Comparison of ENCODE assay signal across 8 mouse cellular contexts in genomic region chr19:3282572-3283467, GRCm38 (mm10). TPM values are rescaled to one million over a fixed set of nuclear protein-coding genes. Genes with fewer than 3 reads are reported as not detected.
DNase-seq lines count a peak whose midpoint lies in the region; ATAC-seq and TF ChIP-seq lines count a peak whose summit lies in the region.

TSS of gene Mrpl21 (plus strand) at chr19:3282901.
TSS of gene Ighmbp2 (minus strand) at chr19:3283017.

- peak within 1 kb of the TSS; percentile 83 for H3K9ac ChIP-seq in forebrain, embryonic 12.5 days
- H3K9ac ChIP-seq in heart, postnatal 0 days (replicated peaks; ENCODE audit: low read depth, low read length): peak within 1 kb of the TSS; percentile 80
- H3K9ac ChIP-seq in liver, embryonic 16.5 days (ENCODE audit: low read depth, low read length): peak within 1 kb of the TSS; percentile 77
- peak within 1 kb of the TSS; percentile 89 for H3K9ac ChIP-seq in neural tube, embryonic 13.5 days

- peaks cover 24% of the 10 kb centered on the region for H3K4me1 ChIP-seq in E14TG2a.4 (replicated peaks; ENCODE audit: low read depth, low read length)
- peaks cover 20% of the 10 kb centered on the region for H3K4me1 ChIP-seq in forebrain, embryonic 12.5 days
- peaks cover 16% of the 10 kb centered on the region for H3K4me1 ChIP-seq in heart, postnatal 0 days (ENCODE audit: control insufficient read depth, insufficient read depth)
- peaks cover 12% of the 10 kb centered on the region for H3K4me1 ChIP-seq in liver, embryonic 16.5 days (ENCODE audit: control insufficient read depth, low read depth, low read length)
- peaks cover 28% of the 10 kb centered on the region for H3K4me1 ChIP-seq in neural tube, embryonic 13.5 days (replicated peaks)
- peaks cover 7% of the 10 kb centered on the region; the same call in 1 of the 2 replicates for H3K4me1 ChIP-seq in testis, adult 2 months (ENCODE audit: control insufficient read depth, insufficient read depth, low read length)

- peak within 1 kb of the TSS; percentile 71 for H3K4me2 ChIP-seq in forebrain, embryonic 12.5 days
- peak within 1 kb of the TSS; percentile 90 for H3K4me2 ChIP-seq in heart, postnatal 0 days (ENCODE audit: low read depth, low read length)
- H3K4me2 ChIP-seq in liver, embryonic 16.5 days (ENCODE audit: low read depth, low read length): peak within 1 kb of the TSS; percentile 90
- peak within 1 kb of the TSS; percentile 82 for H3K4me2 ChIP-seq in neural tube, embryonic 13.5 days

- DNase-seq in c-Kit-positive CD71-positive TER-119-positive erythroid progenitor cells, embryonic 14.5 days (ENCODE audit: low spot score): peak; percentile 82
- DNase-seq in heart, postnatal 0 days (ENCODE audit: low spot score): peak; percentile 89
- peak; percentile 92 to 95 for DNase-seq in kidney, postnatal 4 days

- under 1% methylated on average over 49 of the region's 49 CpGs for WGBS in forebrain, embryonic 12.5 days
- under 1% methylated on average over 49 of the region's 49 CpGs for WGBS in heart, postnatal 0 days
- whole genome bisulfite sequencing in liver, embryonic 16.5 days (ENCODE audit: insufficient replicate concordance): under 1% methylated on average over 49 of the region's 49 CpGs
- under 1% methylated on average over 49 of the region's 49 CpGs for WGBS in neural tube, embryonic 13.5 days

- no peaks in the 10 kb centered on the region for H3K9me3 ChIP-seq in E14TG2a.4 (ENCODE audit: low read length)
- H3K9me3 ChIP-seq in forebrain, embryonic 12.5 days: no peaks in the 10 kb centered on the region
- H3K9me3 ChIP-seq in heart, postnatal 0 days (replicated peaks; ENCODE audit: control insufficient read depth, low read length): no peaks in the 10 kb centered on the region
- H3K9me3 ChIP-seq in liver, embryonic 16.5 days (replicated peaks; ENCODE audit: control insufficient read depth, low read length): no peaks in the 10 kb centered on the region
- no peaks in the 10 kb centered on the region for H3K9me3 ChIP-seq in neural tube, embryonic 13.5 days

- no peak for TF ChIP-seq CTCF in E14TG2a.4 (conservative IDR thresholded peaks at IDR 0.05; ENCODE audit: low read length)
- TF ChIP-seq CTCF in heart, postnatal 0 days (IDR thresholded peaks at IDR 0.05; ENCODE audit: low read depth): no peak
- no peak for TF ChIP-seq CTCF in testis, adult 2 months (IDR thresholded peaks at IDR 0.05; ENCODE audit: control insufficient read depth, insufficient read depth, insufficient replicate concordance, low read depth, low read length)

- H3K27ac ChIP-seq in forebrain, embryonic 12.5 days: peak within 1 kb of the TSS; percentile 43; the same call in 1 of the 2 replicates
- peak within 1 kb of the TSS; percentile 11 for H3K27ac ChIP-seq in heart, postnatal 0 days (ENCODE audit: low read depth)
- no peak within 1 kb of the TSS; the same call in 1 of the 2 replicates for H3K27ac ChIP-seq in liver, embryonic 16.5 days (ENCODE audit: low read length)
- peak within 1 kb of the TSS; percentile 59 for H3K27ac ChIP-seq in neural tube, embryonic 13.5 days (replicated peaks)
- 0 out of 2 replicates have a peak within 1 kb of the TSS, but pooled peaks have one; percentile 63 for H3K27ac ChIP-seq in testis, adult 2 months (ENCODE audit: control insufficient read depth, insufficient read depth, low read depth, low read length)

- H3K27me3 ChIP-seq in E14TG2a.4 (ENCODE audit: insufficient read depth, low read length): no peaks in the 10 kb centered on the region
- H3K27me3 ChIP-seq in forebrain, embryonic 12.5 days: no peaks in the 10 kb centered on the region
- H3K27me3 ChIP-seq in heart, postnatal 0 days (ENCODE audit: control insufficient read depth, insufficient read depth, low read length): no peaks in the 10 kb centered on the region
- no peaks in the 10 kb centered on the region for H3K27me3 ChIP-seq in liver, embryonic 16.5 days (ENCODE audit: control insufficient read depth, insufficient read depth, low read depth, low read length)
- H3K27me3 ChIP-seq in neural tube, embryonic 13.5 days: no peaks in the 10 kb centered on the region
- no peaks in the 10 kb centered on the region for H3K27me3 ChIP-seq in testis, adult 2 months (ENCODE audit: control insufficient read depth, insufficient read depth, low read length)

- peak within 1 kb of the TSS; percentile 98 for H3K4me3 ChIP-seq in E14TG2a.4 (replicated peaks; ENCODE audit: low read length)
- peak within 1 kb of the TSS; percentile 72 for H3K4me3 ChIP-seq in forebrain, embryonic 12.5 days (replicated peaks)
- peak within 1 kb of the TSS; percentile 78 for H3K4me3 ChIP-seq in heart, postnatal 0 days (ENCODE audit: low read depth, low read length)
- peak within 1 kb of the TSS; percentile 92 for H3K4me3 ChIP-seq in liver, embryonic 16.5 days (ENCODE audit: low read depth, low read length)
- H3K4me3 ChIP-seq in neural tube, embryonic 13.5 days: peak within 1 kb of the TSS; percentile 84
- peak within 1 kb of the TSS; percentile 100 for H3K4me3 ChIP-seq in testis, adult 2 months (ENCODE audit: control insufficient read depth, low read depth, low read length)

- H3K36me3 ChIP-seq in E14TG2a.4 (ENCODE audit: insufficient read depth, low read length): peaks cover 64% of the 10 kb centered on the region
- peaks cover 49% of the 10 kb centered on the region for H3K36me3 ChIP-seq in forebrain, embryonic 12.5 days (replicated peaks)
- peaks cover 35% of the 10 kb centered on the region for H3K36me3 ChIP-seq in heart, postnatal 0 days (replicated peaks; ENCODE audit: control insufficient read depth, insufficient read depth, low read length)
- peaks cover 2% of the 10 kb centered on the region; the same call in 1 of the 2 replicates for H3K36me3 ChIP-seq in liver, embryonic 16.5 days (ENCODE audit: control insufficient read depth, insufficient read depth)
- peaks cover 60% of the 10 kb centered on the region for H3K36me3 ChIP-seq in neural tube, embryonic 13.5 days
- H3K36me3 ChIP-seq in testis, adult 2 months (ENCODE audit: control insufficient read depth, insufficient read depth, low read length): no peaks in the 10 kb centered on the region; the same call in 1 of the 2 replicates

- TF ChIP-seq POLR2A in testis, adult 2 months (IDR thresholded peaks at IDR 0.05; ENCODE audit: control insufficient read depth, low read depth, low read length): peak; percentile 88

- 0 out of 2 replicates have a peak, but pooled peaks have one; percentile 27 for TF ChIP-seq EP300 in heart, postnatal 0 days (IDR thresholded peaks at IDR 0.05; ENCODE audit: low read depth)

- ATAC-seq in forebrain, embryonic 12.5 days (ENCODE audit: low FRiP score): peak; percentile 94
- peak; percentile 94 for ATAC-seq in heart, postnatal 0 days (ENCODE audit: insufficient read depth, low read depth)
- peak; percentile 87 for ATAC-seq in liver, embryonic 16.5 days (ENCODE audit: low read depth)
- ATAC-seq in neural tube, embryonic 13.5 days (ENCODE audit: low read depth): peak; percentile 93

RNA-seq across cellular contexts. Expression of gene Mrpl21, which starts in this region (rescaled TPM):
- polyA plus RNA-seq in forebrain, embryonic 12.5 days (2016; fragmentation: Nextera tagmentation; extraction: Ambion mirVana): 124 and 125 TPM in 2 replicates
- total RNA-seq in heart, postnatal 0 days (2014; rRNA removed; ENCODE audit: low replicate concordance): 54.9 and 65.9 TPM in 2 replicates
- 105 and 113 TPM in 2 replicates for polyA plus RNA-seq in heart, postnatal 0 days (2015; fragmentation: Nextera tagmentation; extraction: Ambion mirVana)
- 45.4 and 46.6 TPM in 2 replicates for polyA plus RNA-seq in liver, embryonic 16.5 days (2015; fragmentation: Nextera tagmentation; extraction: Ambion mirVana)
- polyA plus RNA-seq in neural tube, embryonic 13.5 days (2015; fragmentation: Nextera tagmentation; extraction: Ambion mirVana): 105 and 112 TPM in 2 replicates
- 24.6 and 24.7 TPM in 2 replicates for polyA plus RNA-seq in testis, adult 2 months (2012; rRNA removed)

RNA-seq across cellular contexts. Expression of gene Ighmbp2, which starts in this region (rescaled TPM):
- polyA plus RNA-seq in forebrain, embryonic 12.5 days (2016; fragmentation: Nextera tagmentation; extraction: Ambion mirVana): 11.0 and 11.3 TPM in 2 replicates
- total RNA-seq in heart, postnatal 0 days (2014; rRNA removed; ENCODE audit: low replicate concordance): 4.5 and 5.2 TPM in 2 replicates
- 3.1 and 3.7 TPM in 2 replicates for polyA plus RNA-seq in heart, postnatal 0 days (2015; fragmentation: Nextera tagmentation; extraction: Ambion mirVana)
- 2.5 and 2.6 TPM in 2 replicates for polyA plus RNA-seq in liver, embryonic 16.5 days (2015; fragmentation: Nextera tagmentation; extraction: Ambion mirVana)
- polyA plus RNA-seq in neural tube, embryonic 13.5 days (2015; fragmentation: Nextera tagmentation; extraction: Ambion mirVana): 9.6 and 10.2 TPM in 2 replicates
- 4.1 and 4.4 TPM in 2 replicates for polyA plus RNA-seq in testis, adult 2 months (2012; rRNA removed)
